Mouse (Mus musculus) embryonic fibroblast, embryonic 13.5 days (primary cell): ENCODE data around the gene A730049H05Rik.

Experiments used
- CTCF ChIP-seq: IDR thresholded peaks from 2 replicates; pipeline ENCODE4 v1.5.1; 2011; ENCODE audit warnings: mild to moderate bottlenecking, control low read depth, low read length, moderate library complexity, borderline replicate concordance; ENCODE audit not compliant: insufficient read depth
- POLR2A ChIP-seq: IDR thresholded peaks from 2 replicates; pipeline ENCODE4 v1.6.1; 2011; ENCODE audit warnings: low read depth, mild to moderate bottlenecking, control low read depth, low read length, moderate library complexity

DNA sequence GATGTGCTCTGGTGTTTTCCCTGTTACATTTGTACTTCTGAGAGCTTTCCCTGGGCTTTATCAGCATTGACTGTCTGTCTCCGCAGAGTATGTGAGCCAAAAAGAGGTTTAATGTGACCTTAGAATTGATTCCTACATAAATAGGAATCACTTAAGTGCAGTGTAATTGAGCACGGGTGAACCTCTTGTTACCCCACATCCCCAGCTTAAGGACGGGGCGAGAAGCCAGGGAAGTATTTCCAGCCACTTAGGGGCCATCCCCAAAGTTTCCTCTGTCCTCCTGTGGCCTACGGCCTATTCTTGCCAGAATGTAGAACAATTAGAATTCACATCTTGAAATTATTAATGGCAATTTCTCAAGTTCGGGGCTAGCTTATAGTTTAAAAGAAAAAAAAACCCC, 22.5 kb upstream of the A730049H05Rik start:
- TF ChIP-seq POLR2A = no peak
- TF ChIP-seq CTCF = no peak
